Mouse (Mus musculus) hindbrain, embryonic 14.5 days (tissue): ENCODE results near the gene Adgrl3. TPM values are rescaled to one million over a fixed set of nuclear protein-coding genes. Genes with fewer than 3 reads are reported as not detected.
A peak's percentile ranks its signal among the peaks of the same experiment; 100 is the strongest.

Source experiments
- ATAC-seq: fragments of 200-750 bp; cut with Nextera tagmentation; 2 replicates; pipeline ENCODE4 v1.8.0; 2017; ENCODE audit warnings: moderate number of reproducible peaks, mild to moderate bottlenecking, moderate TSS enrichment, moderate library complexity; ENCODE audit not compliant: low FRiP score
- DNase-seq: peaks from one replicate; pipeline ENCODE4 v3.0.0-alpha.2; 2015; ENCODE audit warnings: low spot score
- H3K27ac ChIP-seq: fragments of 300-500 bp; sonication (generic); 2 replicates; pipeline ENCODE4 v1.5.1; 2014; ENCODE audit warnings: mild to moderate bottlenecking, moderate library complexity
- H3K27me3 ChIP-seq: fragments of 300-500 bp; sonication (generic); 2 replicates; pipeline ENCODE4 v1.6.1; 2014; ENCODE audit warnings: mild to moderate bottlenecking, low read length, mixed read lengths; ENCODE audit not compliant: control insufficient read depth, insufficient read depth
- H3K36me3 ChIP-seq: fragments of 300-500 bp; sonication (generic); replicated peaks from 2 replicates; pipeline ENCODE4 v1.6.1; 2014; ENCODE audit not compliant: control insufficient read depth, insufficient read depth
- H3K4me1 ChIP-seq: fragments of 300-500 bp; sonication (generic); replicated peaks from 2 replicates; pipeline ENCODE4 v1.6.1; 2014; ENCODE audit warnings: antibody characterized with exemption, low read length, mixed read lengths; ENCODE audit not compliant: control insufficient read depth, insufficient read depth
- H3K4me2 ChIP-seq: fragments of 300-500 bp; sonication (generic); replicated peaks from 2 replicates; pipeline ENCODE4 v1.6.1; 2014; ENCODE audit warnings: mild to moderate bottlenecking, moderate library complexity
- H3K4me3 ChIP-seq: fragments of 300-500 bp; sonication (generic); replicated peaks from 2 replicates; pipeline ENCODE4 v1.5.1; 2014; ENCODE audit warnings: mild to moderate bottlenecking, low read length
- H3K9ac ChIP-seq: fragments of 300-500 bp; sonication (generic); 2 replicates; pipeline ENCODE4 v1.6.1; 2014
- H3K9me3 ChIP-seq: fragments of 300-500 bp; sonication (generic); 2 replicates; pipeline ENCODE4 v1.6.1; 2016; ENCODE audit warnings: low read length; ENCODE audit not compliant: control insufficient read depth
- WGBS: fragments of 180-500 bp; shearing (Covaris S2); extraction: QIAGEN DNeasy Blood & Tissue Kit; methylation state at CpG from one replicate; pipeline ENCODE4 v1.1.7; 2014; 5-methylcytosine and 5-hydroxymethylcytosine counted together
- polyA plus RNA-seq: library from polyadenylated mRNA; unstranded; fragments of >200 nt; fragmentation: Nextera tagmentation; extraction: Ambion mirVana; gene quantifications from 2 replicates; pipeline ENCODE4 v1.2.1, GENCODE M21; 2014

The Adgrl3 gene
- polyA plus RNA-seq, 1 experiment from 2014 or later, result 77.7 TPM

DNA sequence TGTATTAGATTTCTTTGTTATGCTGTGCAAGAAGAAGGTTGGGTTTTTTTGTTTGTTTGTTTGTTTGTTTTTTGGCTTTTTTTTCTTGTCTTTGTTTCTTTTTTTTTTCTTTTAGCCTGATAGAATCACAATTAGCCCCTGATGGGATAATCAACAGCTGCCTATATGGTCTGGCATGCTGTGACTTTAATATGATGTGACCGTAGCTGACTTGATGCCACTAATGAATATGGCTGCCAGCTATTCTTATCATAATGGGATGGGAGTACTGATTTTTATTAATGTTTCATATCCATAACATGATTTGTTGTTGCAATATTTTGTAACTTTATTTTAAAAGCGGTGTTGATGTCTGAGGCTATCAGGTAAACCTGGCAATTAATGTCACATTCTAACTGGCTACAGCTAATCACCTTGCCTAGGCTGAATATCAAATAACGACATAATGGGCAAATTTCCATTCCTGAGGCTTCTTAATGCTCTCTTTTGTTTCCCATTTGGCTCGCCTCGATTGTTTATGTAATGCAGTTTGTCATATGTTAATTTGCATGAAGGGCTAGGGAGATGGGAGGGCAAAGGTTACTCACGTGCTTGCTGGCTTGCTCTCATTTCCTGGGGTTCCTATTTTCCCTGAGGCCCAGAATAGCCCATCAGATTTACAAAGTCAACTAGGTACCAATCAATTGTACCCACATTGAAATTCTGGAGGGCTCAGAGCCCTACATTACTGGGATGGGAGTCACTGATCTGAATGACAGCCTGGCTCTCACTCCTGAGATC, 641.9 kb downstream of the Adgrl3 start:
- peak; percentile 68; the same call in 1 of the 2 replicates for ATAC-seq
- no peak overlapping the region for H3K4me3 ChIP-seq
- peaks cover 6% of the 10 kb centered on the region; the same call in 1 of the 2 replicates for H3K4me1 ChIP-seq
- peaks cover 3% of the 10 kb centered on the region; the same call in 1 of the 2 replicates for H3K36me3 ChIP-seq
- 0 out of 2 replicates have a peak, but pooled peaks cover 2% of the 10 kb centered on the region for H3K9me3 ChIP-seq
- no peaks in the 10 kb centered on the region for H3K27me3 ChIP-seq
- DNase-seq, result peak; percentile 44
- peak overlapping the region; percentile 54; the same call in 1 of the 2 replicates for H3K27ac ChIP-seq
- no peak overlapping the region for H3K4me2 ChIP-seq
- no peak overlapping the region for H3K9ac ChIP-seq
- 16% methylated on average over 6 of the region's 6 CpGs for WGBS

DNA sequence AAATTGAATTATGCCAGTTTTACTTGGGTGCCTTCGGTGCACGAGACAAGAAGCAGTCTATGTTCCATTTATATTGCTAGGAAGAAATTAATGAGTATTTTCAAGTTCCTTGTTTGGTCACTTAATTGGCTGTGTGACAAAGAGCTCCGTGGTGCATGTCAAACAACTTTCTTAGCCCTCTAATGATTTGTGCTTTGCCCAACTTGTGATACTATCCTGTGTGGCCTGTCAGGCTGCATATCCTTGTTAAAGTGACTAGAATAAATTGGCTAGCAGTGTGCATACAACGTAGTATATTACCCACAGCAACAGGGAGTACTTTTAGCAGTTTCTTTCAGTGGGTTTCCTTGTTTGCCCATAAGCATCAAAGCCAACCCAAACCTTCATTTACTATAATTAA, 651.1 kb downstream of the Adgrl3 start:
- H3K27me3 ChIP-seq, result no peaks in the 10 kb centered on the region
- H3K4me1 ChIP-seq, result no peaks in the 10 kb centered on the region
- H3K36me3 ChIP-seq, result peaks cover 4% of the 10 kb centered on the region; the same call in 1 of the 2 replicates
- DNase-seq, result no peak
- no peak overlapping the region for H3K9ac ChIP-seq
- H3K9me3 ChIP-seq, result 0 out of 2 replicates have a peak, but pooled peaks cover 3% of the 10 kb centered on the region
- ATAC-seq, result no peak
- no peak overlapping the region for H3K4me3 ChIP-seq
- H3K27ac ChIP-seq, result no peak overlapping the region
- no peak overlapping the region for H3K4me2 ChIP-seq
- WGBS, result 63% methylated on average over 4 of the region's 4 CpGs

DNA sequence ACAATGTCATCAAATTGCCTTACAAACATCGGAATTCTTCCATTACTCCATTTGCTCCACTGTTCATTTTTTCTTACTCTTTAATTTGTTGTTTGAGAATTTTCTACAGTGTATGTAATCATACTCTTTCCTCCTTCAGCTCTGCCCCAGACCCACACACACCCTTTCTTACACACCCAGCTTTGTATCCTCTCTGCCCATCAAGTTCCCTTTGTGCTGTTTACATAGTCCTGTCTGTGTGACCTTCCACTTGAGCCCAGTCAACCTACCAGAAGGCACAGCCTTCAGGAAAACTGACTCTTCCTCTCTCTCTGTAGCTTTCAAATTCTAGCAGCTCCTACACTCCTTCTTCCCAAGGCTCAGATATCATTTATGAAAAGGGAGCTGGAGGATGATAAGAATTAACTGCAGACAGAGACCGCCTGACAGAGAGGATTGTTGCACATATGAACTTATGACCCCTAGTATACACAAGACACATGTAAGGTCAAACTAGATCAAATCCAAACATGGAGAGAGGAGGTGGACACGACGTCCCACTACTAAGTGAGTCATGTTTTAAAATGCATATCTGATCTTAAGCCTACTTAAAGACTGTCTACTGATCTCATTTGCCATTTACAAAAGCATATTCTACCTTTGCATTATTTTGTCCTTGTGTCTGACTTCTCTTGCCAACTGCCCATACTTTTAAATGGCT, 654.5 kb downstream of the Adgrl3 start:
- no peaks in the 10 kb centered on the region for H3K4me1 ChIP-seq

DNA sequence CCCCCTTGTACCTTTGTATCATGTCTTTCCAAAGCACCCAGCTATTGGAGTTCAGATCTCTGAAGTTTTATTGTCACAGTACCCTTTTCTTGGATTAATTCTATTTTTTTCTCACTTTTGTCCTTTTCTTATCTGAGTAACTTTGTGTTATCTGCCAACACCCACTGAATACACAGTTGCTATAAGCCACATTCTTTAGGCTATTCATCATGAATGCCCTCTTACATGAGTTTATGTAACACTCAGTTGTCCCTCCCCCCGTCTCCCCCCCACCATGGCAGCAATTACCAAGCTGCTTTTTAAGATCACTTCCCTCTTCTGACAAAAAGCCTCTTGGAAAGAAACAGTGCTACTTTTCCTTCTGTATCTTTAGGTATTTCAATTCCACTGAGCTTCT, 655.0 kb downstream of the Adgrl3 start:
- Histone ChIP-seq H3K9ac (no peak overlapping the region), H3K36me3 (no peaks in the 10 kb centered on the region), H3K27ac (no peak overlapping the region), H3K27me3 (no peaks in the 10 kb centered on the region), H3K4me2 (no peak overlapping the region), H3K4me1 (no peaks in the 10 kb centered on the region), H3K9me3 (no peaks in the 10 kb centered on the region), H3K4me3 (no peak overlapping the region)
- ATAC-seq, result no peak
- DNase-seq, result no peak
- 82% methylated on average over 1 of the region's 1 CpGs for WGBS

More for the DNA sequence above, 654.5 kb downstream of the Adgrl3 start:
- Histone ChIP-seq H3K36me3 (no peaks in the 10 kb centered on the region), H3K4me3 (no peak overlapping the region), H3K9me3 (no peaks in the 10 kb centered on the region), H3K4me2 (no peak overlapping the region), H3K27me3 (no peaks in the 10 kb centered on the region), H3K27ac (no peak overlapping the region), H3K9ac (no peak overlapping the region)
- ATAC-seq, result no peak
- WGBS, result 84% methylated on average over 4 of the region's 4 CpGs
- no peak for DNase-seq

DNA sequence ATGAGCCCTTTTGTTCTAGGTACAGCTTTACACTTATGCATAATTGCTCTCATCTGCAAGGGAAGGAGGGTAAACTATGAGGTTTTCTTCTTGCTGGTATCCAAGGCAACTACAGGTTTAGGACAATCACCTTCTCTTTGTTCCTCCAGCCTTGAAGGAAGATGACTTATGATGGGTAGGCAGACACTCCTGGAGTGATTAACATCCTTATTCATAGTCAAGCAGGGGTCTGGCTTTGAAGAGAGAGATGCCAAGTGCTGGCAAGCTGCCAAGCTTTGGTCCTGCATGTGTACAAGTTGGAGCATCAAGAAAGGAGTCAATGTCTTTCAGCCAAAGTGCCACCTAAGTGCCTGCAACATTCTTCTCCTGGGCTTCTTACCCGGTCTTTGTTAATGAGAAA, 657.0 kb downstream of the Adgrl3 start:
- Histone ChIP-seq H3K36me3 (no peaks in the 10 kb centered on the region), H3K9me3 (no peaks in the 10 kb centered on the region), H3K4me2 (no peak overlapping the region), H3K9ac (no peak overlapping the region), H3K4me1 (no peaks in the 10 kb centered on the region), H3K27ac (no peak overlapping the region), H3K27me3 (no peaks in the 10 kb centered on the region), H3K4me3 (no peak overlapping the region)
- ATAC-seq (no peak), DNase-seq (no peak)
- 86% methylated on average over 1 of the region's 1 CpGs for WGBS

DNA sequence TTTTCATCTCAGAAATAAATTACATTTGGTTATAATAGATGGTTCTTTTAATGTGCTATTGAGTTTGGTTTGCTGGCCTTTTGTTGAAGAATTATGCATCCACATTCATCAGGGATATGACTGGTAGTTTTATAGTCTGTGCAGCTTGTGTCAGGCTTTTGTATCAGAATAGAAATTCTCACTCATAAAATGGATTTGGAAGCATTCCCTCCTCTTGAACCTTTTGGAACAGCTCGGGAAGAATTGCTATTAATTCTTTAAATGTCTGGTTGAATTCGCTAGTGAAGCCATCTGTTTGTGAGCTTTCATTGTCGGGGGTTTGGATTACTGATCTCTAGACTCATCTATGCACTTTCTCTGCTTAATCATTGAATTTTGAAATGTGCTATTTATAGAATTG, 666.3 kb downstream of the Adgrl3 start:
- no peaks in the 10 kb centered on the region for H3K4me1 ChIP-seq
- WGBS, result 79% methylated on average over 3 of the region's 3 CpGs
- H3K36me3 ChIP-seq, result peaks cover 14% of the 10 kb centered on the region; the same call in 1 of the 2 replicates
- no peak for DNase-seq
- no peaks in the 10 kb centered on the region for H3K9me3 ChIP-seq
- H3K27ac ChIP-seq, result no peak overlapping the region
- H3K9ac ChIP-seq, result no peak overlapping the region
- ATAC-seq, result no peak
- H3K27me3 ChIP-seq, result no peaks in the 10 kb centered on the region
- H3K4me3 ChIP-seq, result no peak overlapping the region
- H3K4me2 ChIP-seq, result no peak overlapping the region

DNA sequence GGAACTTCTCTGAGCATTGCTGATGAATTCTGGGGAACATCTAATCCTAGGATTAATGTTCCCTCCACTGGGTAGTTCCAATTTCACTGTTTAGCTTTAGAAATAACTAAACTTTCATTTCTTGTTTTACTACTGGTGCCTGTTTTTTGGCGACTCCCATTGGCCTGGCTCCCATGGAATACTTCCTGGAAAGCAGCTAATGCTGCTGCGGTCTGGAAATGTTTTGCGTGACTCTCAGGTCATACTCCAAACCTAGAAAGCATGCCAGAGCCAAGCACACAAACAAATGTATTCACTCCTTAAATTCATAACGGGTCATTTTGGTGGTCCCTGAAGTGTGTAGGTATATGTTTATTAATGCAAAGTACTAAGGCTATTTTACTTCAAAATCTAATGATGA, 666.9 kb downstream of the Adgrl3 start:
- Histone ChIP-seq H3K4me2 (no peak overlapping the region), H3K9me3 (no peaks in the 10 kb centered on the region), H3K9ac (no peak overlapping the region), H3K4me1 (no peaks in the 10 kb centered on the region), H3K36me3 (peaks cover 17% of the 10 kb centered on the region; the same call in 1 of the 2 replicates), H3K27ac (no peak overlapping the region), H3K27me3 (no peaks in the 10 kb centered on the region), H3K4me3 (no peak overlapping the region)
- WGBS, result 88% methylated on average over 4 of the region's 4 CpGs
- DNase-seq (no peak), ATAC-seq (no peak)

DNA sequence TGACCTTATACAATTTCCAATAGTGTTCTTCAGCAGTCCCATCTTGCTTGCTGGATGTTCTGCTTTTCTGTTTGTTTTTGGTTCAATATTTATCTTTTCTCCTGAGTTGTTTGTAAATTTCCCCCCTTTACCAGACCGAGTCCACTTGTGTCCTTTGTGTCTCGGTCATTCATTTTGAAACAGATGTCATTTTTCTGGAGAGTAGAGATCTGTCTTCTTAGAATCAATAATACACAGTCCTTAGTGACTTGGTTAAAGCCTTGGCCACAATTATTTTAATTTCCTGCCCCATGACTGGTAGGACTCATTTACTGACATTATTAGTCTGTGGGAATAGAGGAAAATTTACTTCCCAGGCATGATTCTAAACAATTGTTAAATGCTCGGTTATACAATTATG, 709.7 kb downstream of the Adgrl3 start:
- 49% methylated on average over 3 of the region's 3 CpGs for WGBS
- DNase-seq (no peak), ATAC-seq (no peak)
- no peak overlapping the region for H3K4me2 ChIP-seq
- H3K9me3 ChIP-seq, result no peaks in the 10 kb centered on the region
- H3K4me3 ChIP-seq, result no peak overlapping the region
- no peak overlapping the region for H3K9ac ChIP-seq
- H3K27me3 ChIP-seq, result no peaks in the 10 kb centered on the region
- no peak overlapping the region for H3K27ac ChIP-seq
- H3K4me1 ChIP-seq, result no peaks in the 10 kb centered on the region
- H3K36me3 ChIP-seq, result peaks cover under 1% of the 10 kb centered on the region

DNA sequence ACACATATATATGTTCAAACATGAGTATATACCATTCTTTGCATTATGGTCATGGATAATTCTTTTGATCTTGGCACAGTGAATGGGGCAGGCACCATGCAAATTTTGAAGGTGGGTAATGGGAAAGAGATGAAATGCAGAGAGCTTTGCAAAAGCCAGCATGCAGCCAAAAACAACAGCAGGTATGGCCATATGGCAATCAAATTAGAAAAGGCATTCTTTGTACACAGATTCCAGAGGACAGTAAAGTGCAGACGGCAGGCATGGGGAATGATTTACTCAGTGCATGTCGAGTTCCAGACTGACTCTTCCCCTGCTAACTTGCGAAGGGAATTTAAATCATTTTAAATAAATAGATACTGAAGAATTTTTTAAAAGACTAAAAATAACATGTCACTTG, 716.1 kb downstream of the Adgrl3 start:
- Histone ChIP-seq H3K27me3 (no peaks in the 10 kb centered on the region), H3K9me3 (no peaks in the 10 kb centered on the region), H3K4me3 (no peak overlapping the region), H3K36me3 (no peaks in the 10 kb centered on the region), H3K4me1 (no peaks in the 10 kb centered on the region), H3K4me2 (no peak overlapping the region), H3K9ac (no peak overlapping the region), H3K27ac (no peak overlapping the region)
- DNase-seq (peak; percentile 61), ATAC-seq (peak; percentile 40; the same call in 1 of the 2 replicates)
- 46% methylated on average over 3 of the region's 3 CpGs for WGBS
